Mouse (Mus musculus) CD8-positive naive resting alpha-beta T cell, adult 2 months (primary cell): Measurements from ENCODE around the gene Acsl1.

Experiments used
- DNase-seq, 2 experiments: peaks; one replicate each; pipeline ENCODE4 v3.0.0; 2022; ENCODE audit warnings: low read depth in 2 of 2, low spot score in 2 of 2

The Acsl1 gene

GRCm38 (mm10) chr8:46475404-46475803 is 4.6 kb downstream of the Acsl1 start:
- no peak for DNase-seq

- no peak for DNase-seq
Observed at GRCm38 (mm10) chr8:46475942-46476341, 5.1 kb downstream of the Acsl1 start.

GRCm38 (mm10) chr8:46477747-46478458 is 7.1 kb downstream of the Acsl1 start:
- no peak for DNase-seq

- DNase-seq, result no peak
Observed at GRCm38 (mm10) chr8:46478783-46479182, 7.9 kb downstream of the Acsl1 start.

GRCm38 (mm10) chr8:46479794-46480532 is 9.1 kb downstream of the Acsl1 start:
- no peak for DNase-seq

- DNase-seq, result no peak
Observed at GRCm38 (mm10) chr8:46480533-46480900, 9.7 kb downstream of the Acsl1 start.

GRCm38 (mm10) chr8:46482771-46483170 is 11.9 kb downstream of the Acsl1 start:
- DNase-seq, result no peak

GRCm38 (mm10) chr8:46483247-46483646 is 12.4 kb downstream of the Acsl1 start:
- DNase-seq, result no peak

- no peak for DNase-seq
Observed at GRCm38 (mm10) chr8:46484077-46484476, 13.2 kb downstream of the Acsl1 start.

- no peak for DNase-seq
Observed at GRCm38 (mm10) chr8:46484931-46485463, 14.2 kb downstream of the Acsl1 start.

- no peak for DNase-seq
Observed at GRCm38 (mm10) chr8:46488085-46488561, 17.3 kb downstream of the Acsl1 start.

GRCm38 (mm10) chr8:46489196-46489595 is 18.4 kb downstream of the Acsl1 start:
- no peak for DNase-seq

GRCm38 (mm10) chr8:46490250-46490649 is 19.4 kb downstream of the Acsl1 start:
- no peak for DNase-seq

GRCm38 (mm10) chr8:46490821-46491220 is 20.0 kb downstream of the Acsl1 start:
- DNase-seq, result no peak

GRCm38 (mm10) chr8:46493495-46494170 is 22.8 kb downstream of the Acsl1 start:
- no peak for DNase-seq

GRCm38 (mm10) chr8:46496852-46497251 is 26.0 kb downstream of the Acsl1 start:
- no peak for DNase-seq

GRCm38 (mm10) chr8:46497314-46498011 is 26.6 kb downstream of the Acsl1 start:
- no peak for DNase-seq

- DNase-seq, result no peak
Observed at GRCm38 (mm10) chr8:46499376-46500061, 28.7 kb downstream of the Acsl1 start.

- no peak for DNase-seq
Observed at GRCm38 (mm10) chr8:46502333-46503071, 31.7 kb downstream of the Acsl1 start.
